Mouse (Mus musculus) ES-E14 (cell line): ENCODE data around the gene Wdr70. TPM values are rescaled to one million over a fixed set of nuclear protein-coding genes. Genes with fewer than 3 reads are reported as not detected.
"Not testable (repeated sequence)": the region's sequence is repeated elsewhere in the genome, so short reads cannot be mapped to it uniquely, and the experiment has no call there.

Source experiments
- DNase-seq: peaks from one replicate; pipeline ENCODE4 v3.0.0-alpha.2; 2013; ENCODE audit warnings: low read depth, low spot score
- H3K27ac ChIP-seq: 2 replicates; pipeline ENCODE4 v1.5.1; 2012; ENCODE audit warnings: low read depth, mild to moderate bottlenecking, low read length, moderate library complexity, mixed read lengths; ENCODE audit not compliant: poor library complexity, insufficient read depth, severe bottlenecking
- H3K36me3 ChIP-seq: 2 replicates; pipeline ENCODE4 v1.6.1; 2012; ENCODE audit warnings: mild to moderate bottlenecking, low read length, moderate library complexity, mixed read lengths; ENCODE audit not compliant: control insufficient read depth, poor library complexity, insufficient read depth, severe bottlenecking
- H3K4me1 ChIP-seq, 2 experiments: fragments of 150-350 bp in 1 of 2; sonication (generic) in 1 of 2; 2 replicates each; pipeline ENCODE4 v1.6.1; 2012; ENCODE audit warnings: low read length in 2 of 2, mild to moderate bottlenecking in 1 of 2, mixed read lengths in 1 of 2; ENCODE audit not compliant: control insufficient read depth in 2 of 2, insufficient read depth in 2 of 2, poor library complexity in 1 of 2
- H3K4me3 ChIP-seq, 2 experiments: fragments of 150-350 bp in 1 of 2; sonication (generic) in 1 of 2; 2 replicates each; pipeline ENCODE4 v1.5.1; 2012; ENCODE audit warnings: low read length in 2 of 2, low read depth in 1 of 2, mild to moderate bottlenecking in 1 of 2, mixed read lengths in 1 of 2; ENCODE audit not compliant: insufficient read depth in 1 of 2, poor library complexity in 1 of 2, severe bottlenecking in 1 of 2
- H3K9ac ChIP-seq: 2 replicates; pipeline ENCODE4 v1.6.1; 2012; ENCODE audit warnings: low read depth, mild to moderate bottlenecking, low read length, mixed read lengths; ENCODE audit not compliant: poor library complexity, insufficient read depth, severe bottlenecking
- H3K9me3 ChIP-seq: fragments of 150-350 bp; sonication (generic); 2 replicates; pipeline ENCODE4 v1.6.1; 2012; ENCODE audit warnings: low read depth, mild to moderate bottlenecking, low read length; ENCODE audit not compliant: control insufficient read depth, insufficient read depth
- CHD2 ChIP-seq: IDR thresholded peaks from 2 replicates; pipeline ENCODE4 v1.6.1; 2014; ENCODE audit warnings: mild to moderate bottlenecking, low read depth, low read length, inconsistent platforms
- HCFC1 ChIP-seq: IDR thresholded peaks from 2 replicates; pipeline ENCODE4 v1.6.1; 2012; ENCODE audit warnings: low read length, inconsistent platforms, borderline replicate concordance; ENCODE audit not compliant: insufficient read depth
- MAFK ChIP-seq: IDR thresholded peaks from 2 replicates; pipeline ENCODE4 v1.6.1; 2014; ENCODE audit warnings: mild to moderate bottlenecking, low read depth, low read length, inconsistent platforms; ENCODE audit not compliant: insufficient read depth
- ZC3H11A ChIP-seq: IDR thresholded peaks from 2 replicates; pipeline ENCODE4 v1.6.1; 2012; ENCODE audit warnings: low read depth, mild to moderate bottlenecking, inconsistent platforms, low read length, borderline replicate concordance
- ZNF384 ChIP-seq: IDR thresholded peaks from 2 replicates; pipeline ENCODE4 v1.6.1; 2012; ENCODE audit warnings: low read depth, low read length, inconsistent platforms
- in situ Hi-C, 2 experiments: fragments of 600-800 bp; cut with MboI; formaldehyde crosslinking; loops; one replicate each; pipeline ENCODE4 v1.15.1; 2025; ENCODE audit warnings: low sequenced_read_pairs in 2 of 2, inconsistent platforms in 1 of 2; ENCODE audit not compliant: unreplicated experiment in 2 of 2
- total RNA-seq: library from RNA; depleted of rRNA; stranded (reverse); fragments of 300-350 nt; gene quantifications from 2 replicates; pipeline ENCODE4 v1.2.3, GENCODE M21; 2012

Gene Wdr70
- total RNA-seq, 1 experiment = 45.5 TPM

DNA sequence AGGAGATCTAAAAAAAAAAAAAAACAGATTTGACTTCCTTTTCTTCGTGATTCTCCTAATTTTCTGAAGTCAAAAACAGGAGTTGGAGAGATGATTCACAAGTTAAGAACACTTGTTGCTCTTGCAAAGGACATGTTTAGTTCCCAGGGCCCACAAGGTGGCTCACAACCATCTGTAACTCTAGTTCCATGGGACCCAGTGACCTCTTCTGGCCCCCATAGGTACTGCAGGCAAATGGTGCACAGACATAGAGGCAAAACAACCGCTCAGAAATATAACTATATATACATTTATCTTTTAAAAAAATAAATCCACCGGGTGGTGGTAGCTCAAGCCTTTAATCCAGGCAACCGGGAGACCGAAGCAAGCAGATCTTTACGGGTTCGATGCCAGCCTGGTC is 1.2 kb downstream of the Wdr70 start:
- Histone ChIP-seq H3K9ac (no peak overlapping the region; the same call in 1 of the 2 replicates), H3K36me3 (peaks cover 14% of the 10 kb centered on the region), H3K4me1 (no peaks in the 10 kb centered on the region; a peak in 1 of 4 replicates), H3K9me3 (no peaks in the 10 kb centered on the region), H3K27ac (no peak overlapping the region), H3K4me3 (peak overlapping the region; percentile 52 to 92)
- in situ Hi-C loops = no loop called here
- TF ChIP-seq MAFK (no peak), ZC3H11A (no peak), HCFC1 (peak; percentile 61; the same call in 1 of the 2 replicates), ZNF384 (no peak)
- peak; percentile 83 for DNase-seq

DNA sequence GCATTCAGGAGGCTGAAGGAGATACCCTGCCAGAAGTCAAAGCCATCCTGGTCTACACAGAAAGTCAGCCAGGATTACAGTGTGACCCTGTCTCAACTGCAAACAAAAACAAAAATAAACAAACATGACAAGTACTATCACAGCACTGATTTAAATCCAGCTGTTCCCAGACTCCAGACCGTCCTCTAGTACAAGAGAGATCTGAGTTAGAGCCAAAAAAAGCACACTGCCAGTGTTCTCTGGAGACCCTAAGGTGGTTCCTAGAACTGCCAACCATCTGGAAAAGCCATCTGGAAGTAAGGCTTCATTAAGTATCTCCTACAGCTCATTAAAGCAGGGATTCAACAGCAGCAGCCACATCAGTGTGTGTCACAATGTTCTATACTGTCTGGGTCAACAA is 6.3 kb downstream of the Wdr70 start:
- H3K9me3 ChIP-seq, H3K27ac ChIP-seq, H3K4me1 ChIP-seq, DNase-seq, H3K9ac ChIP-seq, in situ Hi-C loops, H3K4me3 ChIP-seq: not testable (repeated sequence)
- H3K36me3 ChIP-seq = peaks cover 16% of the 10 kb centered on the region

DNA sequence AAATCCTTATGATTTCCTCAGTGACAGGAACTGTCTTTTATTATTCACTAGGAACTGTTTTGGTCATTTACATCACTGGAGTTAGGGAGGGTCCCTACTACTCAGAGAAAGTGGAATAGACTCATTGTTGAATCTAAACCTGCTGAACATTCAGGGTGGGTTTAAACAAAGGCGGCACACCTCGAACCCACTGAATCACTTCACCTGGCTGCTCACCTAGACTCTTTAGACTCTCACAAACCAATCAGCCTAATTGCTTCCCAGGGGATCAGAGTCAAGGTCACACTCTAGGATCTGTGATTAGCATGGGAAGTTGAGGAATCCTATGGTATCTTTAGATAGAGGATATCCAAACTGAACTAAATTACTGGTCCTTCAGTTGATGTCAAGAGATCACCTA is 8.3 kb downstream of the Wdr70 start:
- H3K4me3 ChIP-seq = no peak overlapping the region
- in situ Hi-C loops = no loop called here
- H3K9me3 ChIP-seq = no peaks in the 10 kb centered on the region
- peaks cover 0 to 7% of the 10 kb centered on the region in 2 experiments; a peak in 2 of 4 replicates for H3K4me1 ChIP-seq
- H3K9ac ChIP-seq = no peak overlapping the region
- H3K36me3 ChIP-seq = peaks cover 7% of the 10 kb centered on the region
- H3K27ac ChIP-seq = peak overlapping the region; percentile 26; the same call in 1 of the 2 replicates
- no peak for TF ChIP-seq MAFK
- no peak for TF ChIP-seq CHD2
- no peak for TF ChIP-seq ZNF384
- no peak for DNase-seq

DNA sequence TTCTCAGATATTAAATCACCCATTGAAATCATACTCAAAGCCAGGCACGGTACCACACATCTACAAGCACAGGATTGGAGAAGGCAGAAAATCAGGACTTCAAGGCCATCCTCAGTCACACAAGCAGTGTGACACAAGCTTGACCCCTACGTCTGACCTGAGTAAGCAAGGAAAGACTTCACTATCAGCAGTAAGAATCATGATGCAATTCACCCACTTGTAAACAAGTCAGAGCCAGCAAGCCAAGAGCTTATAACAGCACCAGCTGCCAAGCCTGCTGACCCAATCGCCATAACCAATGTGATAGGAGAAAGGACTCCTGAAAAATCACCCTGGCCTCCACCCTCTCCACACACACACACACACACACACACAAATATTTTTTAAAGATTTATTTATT is 10.3 kb downstream of the Wdr70 start:
- H3K36me3 ChIP-seq = peaks cover 6% of the 10 kb centered on the region
- peaks cover 0 to 7% of the 10 kb centered on the region in 2 experiments; a peak in 2 of 4 replicates for H3K4me1 ChIP-seq
- no peak overlapping the region for H3K9ac ChIP-seq
- in situ Hi-C loops = no loop called here
- H3K27ac ChIP-seq = no peak overlapping the region
- H3K9me3 ChIP-seq = no peaks in the 10 kb centered on the region
- DNase-seq = no peak
- no peak overlapping the region for H3K4me3 ChIP-seq
- no peak for TF ChIP-seq CHD2
- no peak for TF ChIP-seq HCFC1
- no peak for TF ChIP-seq ZNF384
- no peak for TF ChIP-seq MAFK
- TF ChIP-seq ZC3H11A = no peak

DNA sequence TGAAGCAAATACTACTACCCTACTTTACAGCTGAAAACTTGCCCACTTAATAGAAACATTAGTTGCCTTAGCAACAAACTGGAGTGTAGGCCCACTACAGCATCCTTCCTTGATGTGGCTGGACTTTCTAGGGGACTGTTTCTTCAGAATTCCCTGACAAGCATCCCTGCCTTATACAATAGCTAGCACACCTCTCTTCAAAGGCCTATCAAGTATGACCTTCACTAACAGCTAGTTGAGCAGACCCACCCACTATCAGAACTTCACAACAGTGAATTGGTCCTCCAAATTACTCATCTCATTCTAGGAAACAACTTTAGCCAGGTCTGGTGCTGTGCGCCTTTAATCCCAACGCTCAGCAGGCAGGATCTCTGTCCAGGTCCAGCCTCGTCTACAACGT is 11.7 kb downstream of the Wdr70 start:
- Histone ChIP-seq H3K9me3 (no peaks in the 10 kb centered on the region), H3K9ac (no peak overlapping the region), H3K4me1 (peaks cover 0 to 7% of the 10 kb centered on the region in 2 experiments; a peak in 2 of 4 replicates), H3K36me3 (peaks cover 3% of the 10 kb centered on the region), H3K27ac (peak overlapping the region; percentile 25; the same call in 1 of the 2 replicates), H3K4me3 (no peak overlapping the region)
- TF ChIP-seq CHD2 (0 out of 2 replicates have a peak, but pooled peaks have one; percentile 54), HCFC1 (no peak)
- DNase-seq = no peak
- in situ Hi-C loops = no loop called here
